Mouse (Mus musculus) hematopoietic multipotent progenitor cell, adult 10-12 weeks (in vitro differentiated cells): ENCODE results near the gene Gclc. TPM values are rescaled to one million over a fixed set of nuclear protein-coding genes. Genes with fewer than 3 reads are reported as not detected.

Source experiments
- polyA plus RNA-seq: library from polyadenylated mRNA; stranded (reverse); fragments of >175 nt; gene quantifications from 2 replicates; pipeline ENCODE4 v1.2.3, GENCODE M21; 2012; ENCODE audit warnings: low replicate concordance

Gclc gene
- polyA plus RNA-seq = 12.0 and 12.6 TPM in 2 replicates

GRCm38 (mm10) chr9:77753853-77754727 lies at the start of gene Gclc:
Gene Gclc, plus strand, starts transcription at chr9:77754535.

Other genes starting within 250 kb of the Gclc start
- gene Lrrc1, start 209.7 kb upstream of the Gclc start, polyA plus RNA-seq = 8.4 and 30.0 TPM in 2 replicates
- gene Klhl31, start 118.0 kb upstream of the Gclc start, polyA plus RNA-seq = not detected in 2 replicates
- gene Elovl5, start 162.8 kb downstream of the Gclc start, polyA plus RNA-seq = 10.5 and 13.1 TPM in 2 replicates